Mouse (Mus musculus) hindbrain, embryonic 12.5 days (tissue): ENCODE measurements at regions not wholly inside any gene's neighbourhood (a gene's known extent, or its start where the extent isn't known, plus 50 kb on each side); places are given as distances from the start of the nearest gene placed in this dataset.

ENCODE experiments used
- ATAC-seq: fragments of 200-750 bp; cut with Nextera tagmentation; 2 replicates; pipeline ENCODE4 v1.8.0; 2017; ENCODE audit warnings: moderate TSS enrichment; ENCODE audit not compliant: low FRiP score
- H3K27ac ChIP-seq: fragments of 300-500 bp; sonication (generic); 2 replicates; pipeline ENCODE4 v1.5.1; 2016; ENCODE audit warnings: mild to moderate bottlenecking
- H3K27me3 ChIP-seq: fragments of 300-500 bp; sonication (generic); 2 replicates; pipeline ENCODE4 v1.6.1; 2016; ENCODE audit warnings: mild to moderate bottlenecking
- H3K36me3 ChIP-seq: fragments of 300-500 bp; sonication (generic); 2 replicates; pipeline ENCODE4 v1.6.1; 2016; ENCODE audit warnings: mild to moderate bottlenecking
- H3K4me1 ChIP-seq: fragments of 300-500 bp; sonication (generic); 2 replicates; pipeline ENCODE4 v1.6.1; 2016
- H3K4me2 ChIP-seq: fragments of 300-500 bp; sonication (generic); replicated peaks from 2 replicates; pipeline ENCODE4 v1.6.1; 2016; ENCODE audit warnings: mild to moderate bottlenecking
- H3K4me3 ChIP-seq: fragments of 300-500 bp; sonication (generic); 2 replicates; pipeline ENCODE4 v1.5.1; 2016; ENCODE audit warnings: mild to moderate bottlenecking
- H3K9ac ChIP-seq: fragments of 300-500 bp; sonication (generic); 2 replicates; pipeline ENCODE4 v1.6.1; 2016; ENCODE audit warnings: mild to moderate bottlenecking, moderate library complexity
- H3K9me3 ChIP-seq: fragments of 300-500 bp; sonication (generic); replicated peaks from 2 replicates; pipeline ENCODE4 v1.6.1; 2016; ENCODE audit warnings: mild to moderate bottlenecking
- WGBS: fragments of 180-500 bp; shearing (Covaris S2); methylation state at CpG from one replicate; pipeline ENCODE4 v1.1.7; 2016; 5-methylcytosine and 5-hydroxymethylcytosine counted together

- H3K27me3 ChIP-seq, result no peaks in the 10 kb centered on the region
- no peak overlapping the region for H3K4me2 ChIP-seq
- ATAC-seq, result no peak
- H3K9ac ChIP-seq, result no peak overlapping the region
- no peak overlapping the region for H3K4me3 ChIP-seq
- no peaks in the 10 kb centered on the region for H3K9me3 ChIP-seq
- H3K27ac ChIP-seq, result no peak overlapping the region
- peaks cover 3% of the 10 kb centered on the region; the same call in 1 of the 2 replicates for H3K4me1 ChIP-seq
- H3K36me3 ChIP-seq, result no peaks in the 10 kb centered on the region
Observed at GRCm38 (mm10) chr13:16646056-16646455, 634.4 kb downstream of the Inhba start.

GRCm38 (mm10) chr13:16646649-16647048, 635.0 kb downstream of the Inhba start:
- H3K27ac ChIP-seq, result no peak overlapping the region
- no peak overlapping the region for H3K4me3 ChIP-seq
- no peaks in the 10 kb centered on the region for H3K36me3 ChIP-seq

GRCm38 (mm10) chr13:16656110-16656509, 644.5 kb downstream of the Inhba start:
- no peak for ATAC-seq
- H3K27me3 ChIP-seq, result no peaks in the 10 kb centered on the region
- WGBS, result 85% methylated on average over 4 of the region's 4 CpGs

More at GRCm38 (mm10) chr13:16646649-16647048, 635.0 kb downstream of the Inhba start:
- no peaks in the 10 kb centered on the region for H3K27me3 ChIP-seq
- no peak overlapping the region for H3K4me2 ChIP-seq
- H3K9me3 ChIP-seq, result no peaks in the 10 kb centered on the region
- peaks cover 3% of the 10 kb centered on the region; the same call in 1 of the 2 replicates for H3K4me1 ChIP-seq
- no peak overlapping the region for H3K9ac ChIP-seq
- no peak for ATAC-seq

GRCm38 (mm10) chr13:16659894-16660293, 648.2 kb downstream of the Inhba start:
- ATAC-seq, result no peak
- WGBS, result 82% methylated on average over 6 of the region's 6 CpGs
- no peak overlapping the region for H3K9ac ChIP-seq
- H3K4me3 ChIP-seq, result no peak overlapping the region
- H3K27me3 ChIP-seq, result no peaks in the 10 kb centered on the region
- no peak overlapping the region for H3K27ac ChIP-seq
- H3K36me3 ChIP-seq, result no peaks in the 10 kb centered on the region
- no peaks in the 10 kb centered on the region for H3K9me3 ChIP-seq
- H3K4me2 ChIP-seq, result no peak overlapping the region
- H3K4me1 ChIP-seq, result no peaks in the 10 kb centered on the region

More at GRCm38 (mm10) chr13:16656110-16656509, 644.5 kb downstream of the Inhba start:
- H3K4me2 ChIP-seq, result no peak overlapping the region
- no peaks in the 10 kb centered on the region for H3K36me3 ChIP-seq
- no peak overlapping the region for H3K9ac ChIP-seq
- no peak overlapping the region for H3K27ac ChIP-seq
- H3K4me3 ChIP-seq, result no peak overlapping the region
- no peaks in the 10 kb centered on the region for H3K4me1 ChIP-seq
- no peaks in the 10 kb centered on the region for H3K9me3 ChIP-seq

- H3K9ac ChIP-seq, result no peak overlapping the region
- H3K27me3 ChIP-seq, result no peaks in the 10 kb centered on the region
- no peak overlapping the region for H3K4me2 ChIP-seq
- no peak for ATAC-seq
- no peaks in the 10 kb centered on the region for H3K36me3 ChIP-seq
- H3K4me1 ChIP-seq, result no peaks in the 10 kb centered on the region
- H3K9me3 ChIP-seq, result no peaks in the 10 kb centered on the region
- WGBS, result 96% methylated on average over 1 of the region's 1 CpGs
- no peak overlapping the region for H3K27ac ChIP-seq
- no peak overlapping the region for H3K4me3 ChIP-seq
Observed at GRCm38 (mm10) chr13:16668652-16669051, 657.0 kb downstream of the Inhba start.

- no peak for ATAC-seq
- H3K36me3 ChIP-seq, result no peaks in the 10 kb centered on the region
- no peak overlapping the region for H3K27ac ChIP-seq
- H3K4me1 ChIP-seq, result no peaks in the 10 kb centered on the region
- no peak overlapping the region for H3K4me3 ChIP-seq
- H3K27me3 ChIP-seq, result no peaks in the 10 kb centered on the region
- H3K9me3 ChIP-seq, result no peaks in the 10 kb centered on the region
- WGBS, result 89% methylated on average over 1 of the region's 1 CpGs
- H3K9ac ChIP-seq, result no peak overlapping the region
- no peak overlapping the region for H3K4me2 ChIP-seq
Observed at GRCm38 (mm10) chr13:16669281-16669680, 657.6 kb downstream of the Inhba start.

GRCm38 (mm10) chr13:16670047-16670733, 658.5 kb downstream of the Inhba start:
- 78% methylated on average over 5 of the region's 5 CpGs for WGBS
- Histone ChIP-seq H3K9me3 (no peaks in the 10 kb centered on the region), H3K36me3 (no peaks in the 10 kb centered on the region), H3K27me3 (no peaks in the 10 kb centered on the region), H3K27ac (no peak overlapping the region), H3K9ac (no peak overlapping the region), H3K4me1 (no peaks in the 10 kb centered on the region), H3K4me2 (no peak overlapping the region), H3K4me3 (no peak overlapping the region)
- no peak for ATAC-seq

GRCm38 (mm10) chr13:16670736-16671135, 659.1 kb downstream of the Inhba start:
- no peak overlapping the region for H3K4me2 ChIP-seq
- H3K9me3 ChIP-seq, result no peaks in the 10 kb centered on the region
- H3K27ac ChIP-seq, result no peak overlapping the region
- no peaks in the 10 kb centered on the region for H3K36me3 ChIP-seq
- no peak for ATAC-seq
- no peak overlapping the region for H3K4me3 ChIP-seq
- no peaks in the 10 kb centered on the region for H3K4me1 ChIP-seq
- no peak overlapping the region for H3K9ac ChIP-seq
- no peaks in the 10 kb centered on the region for H3K27me3 ChIP-seq

GRCm38 (mm10) chr13:16676873-16677272, 665.2 kb downstream of the Inhba start:
- ATAC-seq, result no peak

GRCm38 (mm10) chr13:16678246-16679024, 666.8 kb downstream of the Inhba start:
- H3K36me3 ChIP-seq, result no peaks in the 10 kb centered on the region
- H3K9ac ChIP-seq, result no peak overlapping the region
- no peaks in the 10 kb centered on the region for H3K9me3 ChIP-seq
- no peaks in the 10 kb centered on the region for H3K27me3 ChIP-seq
- H3K27ac ChIP-seq, result no peak overlapping the region
- no peak for ATAC-seq
- 73% methylated on average over 1 of the region's 1 CpGs for WGBS
- H3K4me2 ChIP-seq, result no peak overlapping the region
- no peak overlapping the region for H3K4me3 ChIP-seq
- H3K4me1 ChIP-seq, result no peaks in the 10 kb centered on the region

More at GRCm38 (mm10) chr13:16676873-16677272, 665.2 kb downstream of the Inhba start:
- H3K27ac ChIP-seq, result no peak overlapping the region
- no peaks in the 10 kb centered on the region for H3K27me3 ChIP-seq
- no peaks in the 10 kb centered on the region for H3K4me1 ChIP-seq
- no peaks in the 10 kb centered on the region for H3K9me3 ChIP-seq
- no peak overlapping the region for H3K9ac ChIP-seq
- 83% methylated on average over 1 of the region's 1 CpGs for WGBS
- H3K4me2 ChIP-seq, result no peak overlapping the region
- no peak overlapping the region for H3K4me3 ChIP-seq
- H3K36me3 ChIP-seq, result no peaks in the 10 kb centered on the region

- H3K4me2 ChIP-seq, result no peak overlapping the region
- no peak for ATAC-seq
- WGBS, result 93% methylated on average over 1 of the region's 1 CpGs
Observed at GRCm38 (mm10) chr13:16694201-16694600, 682.5 kb downstream of the Inhba start.

GRCm38 (mm10) chr13:16700934-16701333, 689.3 kb downstream of the Inhba start:
- no peak for ATAC-seq
- Histone ChIP-seq H3K9me3 (no peaks in the 10 kb centered on the region), H3K4me2 (no peak overlapping the region), H3K27ac (no peak overlapping the region), H3K27me3 (no peaks in the 10 kb centered on the region), H3K36me3 (no peaks in the 10 kb centered on the region), H3K4me1 (peaks cover 5% of the 10 kb centered on the region; the same call in 1 of the 2 replicates), H3K9ac (no peak overlapping the region), H3K4me3 (no peak overlapping the region)
- 89% methylated on average over 2 of the region's 2 CpGs for WGBS

More at GRCm38 (mm10) chr13:16694201-16694600, 682.5 kb downstream of the Inhba start:
- Histone ChIP-seq H3K9me3 (no peaks in the 10 kb centered on the region), H3K27ac (no peak overlapping the region), H3K36me3 (no peaks in the 10 kb centered on the region), H3K27me3 (no peaks in the 10 kb centered on the region), H3K4me3 (no peak overlapping the region), H3K9ac (no peak overlapping the region), H3K4me1 (no peaks in the 10 kb centered on the region)

GRCm38 (mm10) chr13:16702138-16702537, 690.5 kb downstream of the Inhba start:
- no peak overlapping the region for H3K27ac ChIP-seq
- peaks cover 7% of the 10 kb centered on the region; the same call in 1 of the 2 replicates for H3K4me1 ChIP-seq
- no peaks in the 10 kb centered on the region for H3K36me3 ChIP-seq
- H3K4me2 ChIP-seq, result no peak overlapping the region
- H3K4me3 ChIP-seq, result no peak overlapping the region
- H3K27me3 ChIP-seq, result no peaks in the 10 kb centered on the region
- 61% methylated on average over 1 of the region's 1 CpGs for WGBS
- ATAC-seq, result no peak
- H3K9me3 ChIP-seq, result no peaks in the 10 kb centered on the region
- no peak overlapping the region for H3K9ac ChIP-seq
